Mouse (Mus musculus) heart, embryonic 11.5 days (tissue): ENCODE data around the gene 4931406P16Rik. TPM values are rescaled to one million over a fixed set of nuclear protein-coding genes. Genes with fewer than 3 reads are reported as not detected.
"Not testable (repeated sequence)": the region's sequence is repeated elsewhere in the genome, so short reads cannot be mapped to it uniquely, and the experiment has no call there.

Experiments
- ATAC-seq: fragments of 200-750 bp; cut with Nextera tagmentation; replicated peaks from 2 replicates; pipeline ENCODE4 v1.8.0; 2017; ENCODE audit warnings: moderate library complexity; ENCODE audit not compliant: insufficient number of reproducible peaks, low FRiP score, low TSS enrichment
- H3K27ac ChIP-seq: fragments of 300-500 bp; sonication (generic); 2 replicates; pipeline ENCODE4 v1.5.1; 2014; ENCODE audit warnings: mild to moderate bottlenecking, low read depth, low read length
- H3K27me3 ChIP-seq: fragments of 300-500 bp; sonication (generic); 2 replicates; pipeline ENCODE4 v1.6.1; 2014; ENCODE audit warnings: mild to moderate bottlenecking, low read length, mixed read lengths; ENCODE audit not compliant: control insufficient read depth, insufficient read depth
- H3K36me3 ChIP-seq: fragments of 300-500 bp; sonication (generic); 2 replicates; pipeline ENCODE4 v1.6.1; 2014; ENCODE audit warnings: mild to moderate bottlenecking, low read length, moderate library complexity, mixed read lengths; ENCODE audit not compliant: control insufficient read depth, insufficient read depth
- H3K4me1 ChIP-seq: fragments of 300-500 bp; sonication (generic); 2 replicates; pipeline ENCODE4 v1.6.1; 2014; ENCODE audit warnings: low read length; ENCODE audit not compliant: control insufficient read depth, insufficient read depth
- H3K4me2 ChIP-seq: fragments of 300-500 bp; sonication (generic); 2 replicates; pipeline ENCODE4 v1.6.1; 2014; ENCODE audit warnings: mild to moderate bottlenecking, moderate library complexity
- H3K4me3 ChIP-seq: fragments of 300-500 bp; sonication (generic); 2 replicates; pipeline ENCODE4 v1.5.1; 2014; ENCODE audit warnings: low read depth, low read length
- H3K9ac ChIP-seq: fragments of 300-500 bp; sonication (generic); 2 replicates; pipeline ENCODE4 v1.6.1; 2014; ENCODE audit warnings: mild to moderate bottlenecking, low read depth, low read length, moderate library complexity
- H3K9me3 ChIP-seq: fragments of 300-500 bp; sonication (generic); replicated peaks from 2 replicates; pipeline ENCODE4 v1.6.1; 2016; ENCODE audit warnings: low read length; ENCODE audit not compliant: control insufficient read depth
- WGBS: fragments of 180-500 bp; shearing (Covaris S2); extraction: QIAGEN DNeasy Blood & Tissue Kit; methylation state at CpG from one replicate; pipeline ENCODE4 v1.1.7; 2014; ENCODE audit not compliant: insufficient replicate concordance; 5-methylcytosine and 5-hydroxymethylcytosine counted together
- polyA plus RNA-seq: library from polyadenylated mRNA; unstranded; fragments of >200 nt; fragmentation: Nextera tagmentation; extraction: Ambion mirVana; gene quantifications from 2 replicates; pipeline ENCODE4 v1.2.1, GENCODE M21; 2014

The 4931406P16Rik gene
- polyA plus RNA-seq, 1 experiment from 2014 or later = 56.2 TPM

DNA sequence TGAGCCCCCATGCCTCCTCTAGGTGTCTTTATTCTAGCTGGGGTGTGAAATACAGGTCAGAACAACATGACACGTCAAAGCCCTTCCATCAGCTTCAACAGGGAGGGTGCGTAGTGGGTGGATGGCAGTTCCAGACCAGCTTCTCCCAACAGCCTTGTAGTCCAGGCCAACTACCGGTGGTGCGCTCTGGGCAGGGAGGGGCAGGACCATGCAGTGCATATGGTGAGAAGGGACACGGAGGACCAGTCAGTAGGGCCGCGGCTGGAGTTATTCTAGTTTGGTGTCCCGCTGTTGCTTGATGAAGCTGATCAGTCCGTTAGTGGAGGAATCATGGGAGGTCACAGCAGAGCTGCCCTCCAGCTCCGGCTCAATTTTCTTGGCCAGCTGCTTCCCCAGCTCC, 111.2 kb downstream of the 4931406P16Rik start:
- WGBS = 93% methylated on average over 10 of the region's 10 CpGs
- not testable (repeated sequence) for H3K9ac ChIP-seq, H3K27ac ChIP-seq, H3K4me3 ChIP-seq, H3K9me3 ChIP-seq, H3K4me1 ChIP-seq, H3K4me2 ChIP-seq, H3K27me3 ChIP-seq, ATAC-seq
- H3K36me3 ChIP-seq = peaks cover 63% of the 10 kb centered on the region

- Histone ChIP-seq H3K9me3 (no peaks in the 10 kb centered on the region), H3K4me2 (no peak overlapping the region), H3K36me3 (peaks cover 51% of the 10 kb centered on the region), H3K4me1 (peaks cover under 1% of the 10 kb centered on the region; the same call in 1 of the 2 replicates), H3K4me3 (no peak overlapping the region), H3K27me3 (no peaks in the 10 kb centered on the region), H3K9ac (no peak overlapping the region), H3K27ac (no peak overlapping the region)
- no peak for ATAC-seq
- 99% methylated on average over 2 of the region's 2 CpGs for WGBS
These were observed 112.5 kb downstream of the 4931406P16Rik start for GRCm38 (mm10) chr7:34200829-34201228.

GRCm38 (mm10) chr7:34198346-34198745, 115.0 kb downstream of the 4931406P16Rik start:
- Histone ChIP-seq H3K9me3 (no peaks in the 10 kb centered on the region), H3K4me1 (peaks cover 4% of the 10 kb centered on the region; the same call in 1 of the 2 replicates), H3K9ac (no peak overlapping the region), H3K27ac (no peak overlapping the region), H3K4me3 (no peak overlapping the region), H3K36me3 (peaks cover 30% of the 10 kb centered on the region), H3K4me2 (no peak overlapping the region), H3K27me3 (no peaks in the 10 kb centered on the region)
- WGBS = 44% methylated on average over 3 of the region's 3 CpGs
- ATAC-seq = no peak

GRCm38 (mm10) chr7:34196132-34197128, 116.9 kb downstream of the 4931406P16Rik start, which contains the start of gene Pdcd2l:
Gene Pdcd2l (minus strand): TSS chr7:34196661.
- Histone ChIP-seq H3K4me3 (peak within 1 kb of the TSS; percentile 98), H3K4me1 (peaks cover 4% of the 10 kb centered on the region; the same call in 1 of the 2 replicates), H3K27me3 (no peaks in the 10 kb centered on the region), H3K4me2 (peak within 1 kb of the TSS; percentile 85), H3K9ac (peak within 1 kb of the TSS; percentile 92), H3K36me3 (peaks cover 14% of the 10 kb centered on the region), H3K27ac (peak within 1 kb of the TSS; percentile 76), H3K9me3 (no peaks in the 10 kb centered on the region)
- ATAC-seq = peak; percentile 90
- 2% methylated on average over 66 of the region's 70 CpGs for WGBS

DNA sequence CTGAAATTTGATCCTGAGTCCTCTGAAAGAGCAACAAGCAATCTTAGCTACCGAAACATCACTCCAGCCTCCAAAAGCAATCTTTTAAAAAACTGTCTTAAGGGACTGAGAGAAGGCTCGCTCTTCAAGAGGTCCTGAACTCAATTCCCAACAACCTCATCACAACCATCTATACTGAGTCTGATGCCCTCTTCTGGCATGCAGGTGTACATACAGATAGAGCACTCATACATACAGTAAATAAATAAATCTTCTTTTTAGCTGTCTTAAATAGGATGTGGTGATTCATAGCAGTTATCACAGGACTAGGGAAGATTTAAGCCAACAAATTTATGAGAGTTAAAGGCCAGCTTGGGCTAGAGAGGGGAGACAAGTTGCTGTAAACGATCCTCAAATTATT, 117.7 kb downstream of the 4931406P16Rik start:
- peak overlapping the region; percentile 85 for H3K4me2 ChIP-seq
- peaks cover 4% of the 10 kb centered on the region; the same call in 1 of the 2 replicates for H3K4me1 ChIP-seq
- H3K36me3 ChIP-seq = peaks cover 7% of the 10 kb centered on the region
- 52% methylated on average over 3 of the region's 3 CpGs for WGBS
- no peak for ATAC-seq
- peak overlapping the region; percentile 92 for H3K9ac ChIP-seq
- peak overlapping the region; percentile 98 for H3K4me3 ChIP-seq
- H3K27me3 ChIP-seq = no peaks in the 10 kb centered on the region
- H3K27ac ChIP-seq = 0 out of 2 replicates have a peak overlapping the region, but pooled peaks have one; percentile 76
- H3K9me3 ChIP-seq = no peaks in the 10 kb centered on the region

- no peak overlapping the region for H3K9ac ChIP-seq
- H3K9me3 ChIP-seq = no peaks in the 10 kb centered on the region
- H3K27me3 ChIP-seq = no peaks in the 10 kb centered on the region
- no peak overlapping the region for H3K4me2 ChIP-seq
- H3K4me3 ChIP-seq = no peak overlapping the region
- 88% methylated on average over 6 of the region's 6 CpGs for WGBS
- peaks cover 4% of the 10 kb centered on the region; the same call in 1 of the 2 replicates for H3K4me1 ChIP-seq
- ATAC-seq = no peak
- H3K27ac ChIP-seq = no peak overlapping the region
- peaks cover 17% of the 10 kb centered on the region for H3K36me3 ChIP-seq
These were observed 120.5 kb downstream of the 4931406P16Rik start for GRCm38 (mm10) chr7:34192825-34193224.

DNA sequence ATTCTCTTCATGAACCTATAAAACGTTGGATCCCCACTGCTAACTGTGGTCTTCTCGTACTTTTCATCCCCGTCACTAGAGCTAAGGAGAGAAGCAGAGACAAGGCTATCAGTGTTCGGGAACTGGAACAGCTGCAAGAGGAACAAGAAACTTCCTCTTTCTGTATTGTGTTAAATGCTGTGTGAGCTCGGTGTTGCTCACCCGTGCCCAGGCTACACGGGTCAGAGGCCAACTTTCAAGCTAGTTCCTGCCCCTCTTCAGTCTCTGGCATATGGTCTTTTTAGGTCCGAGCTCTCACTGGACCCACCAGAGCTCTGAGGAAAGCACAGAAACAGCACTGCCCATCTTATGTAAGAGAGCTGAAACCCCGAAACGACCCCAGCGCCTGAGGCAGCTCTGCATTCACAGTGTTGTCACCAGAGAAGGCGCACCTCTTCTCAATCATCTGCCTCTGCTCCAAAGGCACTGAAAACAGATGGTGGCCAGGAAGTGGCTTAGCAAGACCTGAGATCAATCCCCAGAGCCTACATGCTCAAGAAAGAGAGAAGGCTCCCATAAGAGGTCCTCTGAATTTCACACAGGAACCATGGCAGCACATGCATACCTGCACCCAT, 123.9 kb downstream of the 4931406P16Rik start:
- no peaks in the 10 kb centered on the region for H3K4me1 ChIP-seq
- H3K27me3 ChIP-seq = no peaks in the 10 kb centered on the region
- H3K4me2 ChIP-seq = no peak overlapping the region
- H3K9me3 ChIP-seq = no peaks in the 10 kb centered on the region
- H3K4me3 ChIP-seq = no peak overlapping the region
- no peak overlapping the region for H3K27ac ChIP-seq
- 86% methylated on average over 12 of the region's 12 CpGs for WGBS
- H3K9ac ChIP-seq = no peak overlapping the region
- H3K36me3 ChIP-seq = peaks cover 33% of the 10 kb centered on the region
- no peak for ATAC-seq
